Mouse (Mus musculus): ENCODE measurements around the gene Wdr48.

The Wdr48 gene

GRCm38 (mm10) chr9:119894339-119895009 is at the start of gene Wdr48:
Wdr48 (plus strand) TSS chr9:119894878.
- peak; percentile 94 for DNase-seq (ENCODE audit: low spot score in 2 of 2)

GRCm38 (mm10) chr9:119847187-119847586 is 47.5 kb upstream of the Wdr48 start:
- DNase-seq (ENCODE audit: low spot score in 2 of 2), result no peak

- DNase-seq (ENCODE audit: low spot score in 2 of 2), result no peak
Measured at GRCm38 (mm10) chr9:119848671-119849070, 46.0 kb upstream of the Wdr48 start.

- no peak for DNase-seq (ENCODE audit: low spot score in 2 of 2)
Measured at GRCm38 (mm10) chr9:119849214-119849613, 45.5 kb upstream of the Wdr48 start.

- DNase-seq (ENCODE audit: low spot score in 2 of 2), result no peak
Measured at GRCm38 (mm10) chr9:119852347-119853030, 42.2 kb upstream of the Wdr48 start.

- DNase-seq (ENCODE audit: low spot score in 2 of 2), result no peak
Measured at GRCm38 (mm10) chr9:119853071-119853846, 41.4 kb upstream of the Wdr48 start.

- no peak for DNase-seq (ENCODE audit: low spot score in 2 of 2)
Measured at GRCm38 (mm10) chr9:119854170-119854569, 40.5 kb upstream of the Wdr48 start.

GRCm38 (mm10) chr9:119887144-119887901 is 7.4 kb upstream of the Wdr48 start:
- no peak for DNase-seq (ENCODE audit: low spot score in 2 of 2)

GRCm38 (mm10) chr9:119888843-119889246 is 5.8 kb upstream of the Wdr48 start:
- DNase-seq (ENCODE audit: low spot score in 2 of 2), result no peak

- DNase-seq (ENCODE audit: low spot score in 2 of 2), result no peak
Measured at GRCm38 (mm10) chr9:119889446-119889845, 5.2 kb upstream of the Wdr48 start.

- DNase-seq (ENCODE audit: low spot score in 2 of 2), result no peak
Measured at GRCm38 (mm10) chr9:119890692-119891091, 4.0 kb upstream of the Wdr48 start.

GRCm38 (mm10) chr9:119893881-119894280 is 797 bp upstream of the Wdr48 start:
- no peak for DNase-seq (ENCODE audit: low spot score in 2 of 2)

- peak in 1 of 2 experiments; percentile 10 for DNase-seq (ENCODE audit: low spot score in 2 of 2)
Measured at GRCm38 (mm10) chr9:119895040-119895721, 503 bp downstream of the Wdr48 start.

- no peak for DNase-seq (ENCODE audit: low spot score in 2 of 2)
Measured at GRCm38 (mm10) chr9:119899446-119899845, 4.8 kb downstream of the Wdr48 start.

- DNase-seq (ENCODE audit: low spot score in 2 of 2), result no peak
Measured at GRCm38 (mm10) chr9:119902410-119903151, 7.9 kb downstream of the Wdr48 start.

- DNase-seq (ENCODE audit: low spot score in 2 of 2), result no peak
Measured at GRCm38 (mm10) chr9:119908708-119909107, 14.0 kb downstream of the Wdr48 start.

GRCm38 (mm10) chr9:119909931-119910330 is 15.3 kb downstream of the Wdr48 start:
- DNase-seq (ENCODE audit: low spot score in 2 of 2), result no peak

GRCm38 (mm10) chr9:119913087-119913838 is 18.6 kb downstream of the Wdr48 start:
- DNase-seq (ENCODE audit: low spot score in 2 of 2), result no peak

GRCm38 (mm10) chr9:119919858-119920257 is 25.2 kb downstream of the Wdr48 start:
- DNase-seq (ENCODE audit: low spot score in 2 of 2), result no peak

GRCm38 (mm10) chr9:119923462-119923861 is 28.8 kb downstream of the Wdr48 start:
- no peak for DNase-seq (ENCODE audit: low spot score in 2 of 2)
